Mouse (Mus musculus) lung, adult 18-20 months (tissue): ENCODE measurements around the gene Ankrd33b.

Experiments used
- DNase-seq, 2 experiments: peaks; one replicate each; pipeline ENCODE4 v3.0.0; 2022; ENCODE audit warnings: mixed read lengths in 2 of 2

The Ankrd33b gene

DNA sequence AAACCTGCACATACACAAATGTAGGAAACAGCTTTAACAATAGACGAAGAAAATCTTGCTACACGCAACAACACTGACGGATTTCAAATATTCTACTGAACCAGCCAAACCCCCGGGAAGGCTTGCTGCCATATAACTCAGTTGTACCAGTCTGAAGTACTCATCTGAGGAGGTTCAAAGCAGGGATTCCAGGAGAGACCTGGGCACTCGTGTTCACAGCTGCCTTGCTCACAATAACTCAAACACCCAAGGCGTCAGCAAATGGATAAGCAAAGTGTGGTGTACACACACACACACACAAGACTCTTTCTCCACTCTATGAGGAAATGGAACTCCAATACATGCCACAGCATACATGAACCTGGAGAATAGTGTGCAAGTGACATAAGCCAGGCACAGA is 29.5 kb downstream of the Ankrd33b start:
- DNase-seq: no peak

DNA sequence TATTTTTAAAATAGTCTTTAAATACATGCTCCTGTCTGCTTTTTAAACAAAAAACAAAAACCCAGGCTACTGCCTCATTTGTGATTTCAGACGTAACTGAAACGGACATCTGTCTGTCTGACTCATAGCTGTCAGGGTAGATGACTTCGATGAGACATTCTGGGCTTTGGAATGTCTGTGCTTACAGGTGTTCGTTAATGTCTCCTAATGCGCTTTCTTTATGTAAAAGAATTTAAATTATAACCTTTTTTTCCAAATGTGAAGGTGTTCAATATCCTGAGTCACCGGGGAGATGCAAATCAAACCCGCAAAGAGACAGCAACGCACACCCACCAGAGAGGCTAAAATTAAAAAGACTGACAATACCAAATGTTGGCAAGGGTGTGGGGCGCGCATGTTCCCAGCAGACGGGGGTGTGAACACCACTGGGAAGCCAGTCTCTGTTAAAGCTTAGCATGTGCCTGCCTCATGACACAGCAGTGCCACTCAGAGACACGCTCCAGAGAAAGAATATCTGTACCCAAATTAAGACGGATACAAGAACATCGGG is 30.3 kb downstream of the Ankrd33b start:
- DNase-seq: no peak

DNA sequence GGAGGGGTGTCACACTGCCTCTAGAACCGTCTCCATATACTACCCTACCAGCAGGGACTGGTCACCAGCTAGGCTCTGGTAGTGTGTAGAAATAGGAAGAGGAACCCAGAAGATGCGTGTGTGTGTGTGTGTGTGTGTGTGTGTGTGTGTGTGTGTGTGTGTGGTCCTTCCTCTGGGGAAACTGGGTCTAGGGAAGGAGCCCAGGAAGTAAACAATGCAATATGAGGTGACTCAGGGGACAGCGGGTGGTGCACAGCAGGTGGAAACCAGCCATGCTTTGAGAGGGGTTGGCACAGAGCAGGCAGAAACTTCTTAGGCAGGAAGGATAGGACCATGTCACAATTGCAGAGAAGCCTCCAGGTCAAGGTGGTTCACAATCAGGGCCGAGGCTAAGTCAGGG is 30.8 kb downstream of the Ankrd33b start:
- DNase-seq: peak; percentile 65 to 70

DNA sequence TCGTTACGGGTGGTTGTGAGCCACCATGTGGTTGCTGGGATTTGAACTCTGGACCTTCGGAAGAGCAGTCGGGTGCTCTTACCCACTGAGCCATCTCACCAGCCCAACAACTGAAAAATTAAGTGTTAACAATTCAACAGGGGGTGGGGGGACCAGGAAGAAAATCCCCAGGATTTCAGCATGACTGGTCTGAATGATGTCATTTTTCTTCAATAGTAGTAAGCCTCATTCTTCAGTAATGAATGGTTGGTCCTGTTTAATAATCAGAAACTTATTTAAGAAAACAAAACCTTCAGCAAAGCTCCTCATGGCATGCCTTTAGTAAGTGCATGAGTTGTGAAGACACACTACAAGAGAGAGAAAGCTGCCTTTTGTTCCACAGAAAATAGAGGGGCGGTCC is 32.7 kb downstream of the Ankrd33b start:
- no peak for DNase-seq

DNA sequence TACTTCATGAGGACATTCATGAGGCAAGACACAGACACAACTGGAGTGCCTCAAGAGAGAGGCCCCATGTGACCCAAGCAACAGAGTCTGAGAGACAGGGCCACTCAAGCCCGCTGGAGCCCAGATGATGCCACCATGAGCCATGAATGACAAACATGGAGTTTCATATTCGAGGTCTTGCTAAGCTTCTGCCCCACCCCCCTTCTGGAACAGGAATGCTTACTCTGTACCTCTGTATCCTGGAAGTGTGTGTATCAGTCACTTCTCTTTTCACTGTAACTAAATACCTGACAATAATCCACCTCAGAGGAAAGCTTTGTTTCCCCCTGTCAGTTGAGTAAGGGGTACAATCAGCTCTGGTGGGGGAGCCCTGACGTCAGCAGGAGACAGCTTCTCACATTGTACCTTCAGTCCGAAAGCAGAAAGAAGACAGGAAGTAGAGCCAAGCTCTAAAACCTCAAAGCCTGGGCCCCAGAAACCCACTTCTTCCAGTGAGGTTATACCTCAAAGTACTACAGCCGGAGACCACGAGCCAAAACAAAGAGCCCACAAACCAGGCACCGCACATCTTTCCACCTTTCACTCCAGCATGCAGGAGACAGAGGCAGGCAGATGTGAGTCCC is 34.9 kb downstream of the Ankrd33b start:
- no peak for DNase-seq

DNA sequence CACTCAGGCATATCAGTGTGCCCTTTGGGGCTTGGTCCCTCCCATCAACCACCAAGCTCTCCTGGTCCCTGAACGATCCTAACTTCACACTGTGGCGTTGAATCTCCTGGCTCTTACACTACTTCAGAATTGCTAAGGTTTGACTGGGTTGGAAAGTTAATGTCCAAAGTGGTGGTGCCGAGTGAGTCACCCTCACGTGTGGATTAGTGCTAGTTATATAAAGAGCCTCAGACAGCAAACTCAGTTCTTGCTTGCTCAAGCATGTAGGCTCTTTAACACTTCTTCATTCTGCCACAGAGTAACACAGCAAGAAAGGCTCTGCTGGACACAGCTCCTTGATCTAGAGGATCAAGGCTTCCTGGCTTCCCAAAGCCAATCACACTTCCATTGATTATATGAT is 35.8 kb downstream of the Ankrd33b start:
- no peak for DNase-seq

DNA sequence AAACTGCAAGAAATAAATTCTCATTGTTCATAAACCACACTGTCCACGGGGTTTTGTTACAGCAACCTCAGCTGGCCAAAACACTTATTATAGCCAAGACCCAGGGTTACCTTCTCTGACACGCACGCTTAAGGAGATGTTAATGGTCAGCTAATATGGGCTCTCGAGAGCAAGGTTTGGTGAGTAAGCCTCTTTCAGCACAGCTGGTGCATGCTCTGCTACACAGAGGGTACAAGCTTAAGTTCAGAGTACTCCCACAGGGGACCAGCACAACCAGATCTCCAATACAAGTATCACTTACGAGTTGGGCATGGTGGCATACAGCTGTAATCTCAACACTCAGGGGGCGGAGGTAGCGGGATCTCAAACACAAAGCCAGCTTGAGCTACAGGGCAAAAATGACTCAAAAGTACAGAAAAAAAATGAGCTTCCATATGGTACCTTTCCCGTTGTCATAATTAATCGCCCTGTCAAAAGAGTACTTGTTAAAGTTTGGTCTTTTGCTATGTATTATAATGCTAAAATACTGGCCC is 39.4 kb downstream of the Ankrd33b start:
- no peak for DNase-seq

DNA sequence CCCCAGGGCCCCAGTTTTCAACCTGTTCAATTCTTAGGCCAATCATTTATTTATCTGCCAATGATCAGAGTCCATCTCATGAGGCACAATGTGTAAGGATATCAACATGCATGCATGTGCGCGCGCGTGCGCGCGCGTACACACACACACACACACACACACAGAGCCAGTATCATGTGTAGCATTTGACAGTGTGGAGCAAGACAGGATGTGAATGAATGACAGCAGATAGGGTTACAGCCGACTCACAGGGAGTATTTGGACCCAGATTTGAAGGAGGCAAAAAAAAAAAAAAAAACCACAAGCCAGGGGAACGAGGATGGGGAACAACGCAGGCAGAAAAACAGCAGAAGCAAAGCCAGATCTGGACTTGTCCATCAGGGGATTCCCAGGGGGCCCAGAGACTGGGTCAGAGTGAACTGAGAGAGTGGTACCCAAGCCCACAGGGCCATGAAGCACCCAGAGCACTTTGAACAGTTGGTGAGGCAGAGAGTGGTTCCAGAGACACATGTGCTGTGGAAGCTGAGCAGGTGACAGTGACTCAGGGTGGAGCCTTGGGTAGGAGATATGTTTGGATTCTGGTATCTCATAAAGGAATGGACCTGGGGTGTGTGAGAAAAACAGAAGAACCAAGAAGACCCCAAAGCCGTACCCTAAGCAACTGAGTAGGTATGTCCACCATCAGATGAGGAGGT is 41.7 kb downstream of the Ankrd33b start:
- DNase-seq: no peak

DNA sequence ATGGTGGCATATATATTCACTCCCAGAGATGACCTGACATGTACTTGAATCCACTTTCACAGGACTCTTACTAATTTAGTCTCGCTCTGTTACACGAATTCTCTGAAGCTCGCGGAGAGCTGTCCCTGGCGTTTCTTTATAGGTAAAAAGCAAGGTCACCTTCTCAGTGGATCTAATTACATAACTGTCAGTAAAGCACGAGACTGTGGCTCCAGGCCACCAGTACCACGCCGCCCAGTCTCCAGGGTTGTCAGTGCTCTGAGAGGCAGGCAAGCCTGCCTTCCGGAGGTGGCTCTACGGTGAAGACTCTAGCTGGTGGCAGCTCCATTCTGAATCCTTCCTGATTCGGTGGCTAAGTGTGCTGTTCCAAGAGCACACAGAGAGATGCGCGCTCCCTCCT is 43.0 kb downstream of the Ankrd33b start:
- no peak for DNase-seq

DNA sequence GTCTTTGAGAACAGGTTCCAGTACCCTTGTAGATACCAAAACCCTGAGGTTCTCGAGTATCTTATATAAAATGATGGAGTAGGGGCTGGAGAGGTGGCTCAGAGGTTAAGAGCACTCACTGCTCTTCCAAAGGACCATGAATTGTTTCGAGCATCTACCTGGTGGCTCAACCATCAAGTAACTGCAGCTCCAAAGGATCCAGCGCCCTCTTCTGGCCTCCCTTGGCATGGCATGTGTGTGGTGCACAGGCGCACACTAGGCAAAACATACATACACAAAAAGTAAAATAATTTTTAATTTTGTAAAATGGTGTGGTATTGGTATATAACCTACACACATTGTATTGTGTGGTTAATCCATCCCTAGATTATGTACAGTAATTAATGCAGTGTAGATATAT is 43.8 kb downstream of the Ankrd33b start:
- DNase-seq: no peak

DNA sequence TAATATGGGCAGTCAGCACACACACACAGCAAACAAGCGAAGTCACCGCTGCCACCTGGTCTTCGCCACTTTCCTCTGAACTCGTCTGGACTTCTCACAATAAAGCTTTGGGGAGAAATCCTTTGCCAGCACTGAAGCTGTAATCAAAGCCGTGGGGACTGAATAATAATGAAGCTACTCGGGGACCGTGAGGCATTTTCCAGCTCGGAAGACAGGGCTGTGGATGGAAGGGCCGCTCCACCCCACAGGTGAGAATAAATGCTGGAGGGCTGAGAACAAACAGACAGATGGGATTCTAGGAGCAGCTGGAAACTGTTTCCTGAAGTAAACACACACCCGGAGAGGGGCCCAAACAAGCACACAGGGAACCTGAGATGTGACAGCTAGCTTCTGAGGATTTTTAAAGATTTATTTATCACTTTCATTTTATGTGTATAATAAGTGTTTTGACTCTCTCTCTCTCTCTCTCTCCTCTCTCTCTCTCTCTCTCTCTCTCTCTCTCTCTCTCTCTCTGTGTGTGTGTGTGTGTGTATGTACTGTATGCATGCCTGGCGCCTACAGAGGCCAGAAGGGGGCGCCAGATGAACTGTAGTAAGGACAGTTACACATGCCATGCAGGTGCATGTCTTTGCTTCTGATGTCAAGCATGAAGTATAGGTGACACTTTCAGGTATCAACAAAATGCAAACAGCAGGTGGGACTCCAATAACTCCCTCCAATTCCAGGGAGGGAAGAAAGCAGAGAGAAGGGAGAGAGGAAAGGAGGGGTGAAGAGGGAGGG is 46.7 kb downstream of the Ankrd33b start:
- DNase-seq: no peak

DNA sequence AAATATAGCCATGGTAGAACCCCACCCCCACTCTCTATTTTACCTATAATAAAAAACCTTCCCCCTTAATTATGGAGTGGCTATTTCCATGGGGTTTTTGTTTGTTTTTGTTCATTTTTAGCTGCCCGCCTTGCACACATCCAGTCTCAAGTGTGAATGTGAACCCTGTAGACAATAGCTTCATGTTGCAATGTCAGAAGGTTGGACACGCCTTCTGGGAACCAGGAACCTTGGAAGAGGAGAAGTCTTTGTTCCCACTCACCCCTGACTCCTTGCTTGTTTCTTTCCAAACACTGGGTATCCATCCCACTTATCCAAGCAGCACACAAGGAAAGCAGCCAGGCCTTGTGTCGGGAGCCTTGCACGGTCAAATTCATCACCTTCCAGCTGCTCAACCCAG is 48.5 kb downstream of the Ankrd33b start:
- peak; percentile 26 to 59 for DNase-seq

DNA sequence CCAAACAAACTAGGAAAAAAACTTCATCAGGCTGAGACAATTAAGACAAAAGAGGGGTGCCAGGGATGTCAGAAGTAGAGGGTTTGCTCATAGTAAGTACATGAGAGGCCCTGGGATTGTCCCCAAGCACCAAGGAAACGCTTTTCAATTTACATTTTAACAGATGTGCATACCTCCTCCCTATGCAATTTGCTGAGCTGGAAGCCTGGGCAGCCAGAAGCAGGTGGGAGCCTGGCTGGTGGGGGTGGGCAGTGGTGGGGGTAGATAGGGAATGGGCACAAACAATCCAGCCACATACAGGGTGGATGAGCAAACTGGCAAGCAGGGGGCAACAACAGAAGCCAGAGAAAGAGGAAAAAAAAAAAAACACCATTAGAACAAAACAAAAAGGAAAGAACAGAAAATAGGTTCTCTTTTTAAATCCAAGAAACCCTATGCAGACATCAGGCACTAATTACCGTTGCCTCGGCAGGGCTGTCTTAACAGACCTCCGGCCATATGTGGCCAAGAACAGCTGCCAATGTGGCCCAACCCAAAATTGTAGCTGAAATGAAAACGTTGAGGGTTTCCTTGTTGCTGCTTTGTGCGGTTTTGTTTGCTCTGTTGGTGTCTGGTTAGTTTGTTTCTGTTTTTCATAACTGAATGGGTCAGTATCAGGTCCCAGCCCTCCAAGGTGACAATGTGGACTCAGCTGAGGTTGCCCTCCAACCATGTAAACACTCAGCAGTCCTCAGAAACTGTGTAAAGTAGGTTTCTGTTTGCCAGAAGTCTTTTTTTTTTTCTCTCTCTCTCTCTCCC is 49.2 kb downstream of the Ankrd33b start:
- DNase-seq: peak; percentile 21 to 57

DNA sequence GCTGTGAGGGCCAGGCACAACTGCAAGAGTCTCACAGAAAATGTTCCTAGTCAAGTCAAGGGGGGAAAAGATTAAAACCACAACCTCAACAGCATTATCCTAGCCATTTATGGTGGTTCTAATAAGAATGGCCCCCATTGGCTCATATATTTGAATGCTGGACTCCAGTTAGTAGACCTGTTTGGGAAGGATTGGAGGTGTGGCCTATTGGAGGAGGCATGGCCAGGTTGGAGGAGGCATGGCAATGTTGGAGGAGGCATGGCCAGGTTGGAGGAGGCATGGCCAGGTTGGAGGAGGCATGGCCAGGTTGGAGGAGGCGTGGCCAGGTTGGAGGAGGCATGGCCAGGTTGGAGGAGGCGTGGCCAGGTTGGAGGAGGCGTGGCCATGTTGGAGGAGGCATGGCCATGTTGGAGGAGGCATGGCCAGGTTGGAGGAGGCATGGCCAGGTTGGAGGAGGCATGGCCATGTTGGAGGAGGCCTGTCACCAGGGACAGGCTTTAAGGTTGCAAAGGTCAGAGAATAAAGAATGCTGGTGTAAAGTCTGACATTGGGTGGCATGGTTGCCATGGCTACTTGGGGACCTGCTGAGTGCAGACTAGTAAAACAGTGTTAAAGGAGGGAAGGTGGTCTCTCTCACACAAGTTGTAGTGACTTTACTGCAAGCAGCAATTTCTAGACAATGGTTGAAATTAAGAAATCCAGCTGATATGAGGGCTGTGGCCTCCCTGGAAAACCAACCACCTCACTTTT is 50.3 kb downstream of the Ankrd33b start:
- no peak for DNase-seq

DNA sequence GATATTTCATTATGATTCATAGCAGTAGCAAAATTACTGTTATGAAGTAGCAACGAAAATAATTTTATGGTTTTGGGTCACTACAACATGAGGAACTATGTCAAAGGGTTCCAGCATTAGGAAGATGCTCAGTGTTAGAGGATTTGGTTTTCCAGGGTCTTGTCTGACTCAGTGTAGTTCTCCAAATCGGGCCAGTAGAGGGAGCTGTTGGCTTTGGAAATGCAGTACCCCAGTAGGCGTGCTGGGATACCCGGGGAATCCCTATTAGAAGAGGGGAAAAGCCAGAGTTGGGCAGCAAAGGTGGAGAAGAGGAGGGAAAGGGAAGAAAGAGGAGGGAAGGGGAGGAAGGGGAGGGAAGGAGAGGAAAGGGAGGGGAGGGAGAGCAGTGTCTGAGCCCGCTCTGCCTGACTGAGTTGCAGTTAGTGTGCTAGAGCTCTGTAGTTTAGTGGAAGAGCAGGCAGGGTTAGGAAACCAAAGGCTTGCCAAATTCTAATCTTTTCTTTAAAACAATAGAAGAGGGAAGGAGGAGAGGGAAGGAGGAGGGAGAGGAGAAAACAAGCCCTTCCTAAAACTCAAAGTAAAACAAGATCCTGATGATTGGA is 51.8 kb downstream of the Ankrd33b start:
- peak; percentile 72 to 85 for DNase-seq

DNA sequence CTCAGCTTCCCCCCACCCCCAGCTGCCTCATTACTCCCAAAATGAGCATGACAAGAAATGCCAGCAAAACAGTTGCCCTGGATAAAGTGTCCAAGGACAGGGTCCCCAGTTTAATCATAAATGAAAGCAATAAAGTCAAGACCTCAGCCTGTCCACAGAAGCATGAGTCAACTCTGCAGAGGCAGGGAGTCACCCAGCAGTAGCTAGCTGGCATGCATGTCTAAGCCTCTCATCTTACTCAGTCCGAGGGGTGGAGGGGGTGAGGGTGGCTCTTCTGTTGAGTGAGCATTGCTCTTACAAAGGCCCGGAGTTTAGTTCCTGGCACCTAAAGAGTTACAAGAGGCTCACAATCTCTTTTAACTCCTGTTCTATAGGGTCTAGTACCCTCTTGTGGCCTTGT is 55.5 kb downstream of the Ankrd33b start:
- no peak for DNase-seq

DNA sequence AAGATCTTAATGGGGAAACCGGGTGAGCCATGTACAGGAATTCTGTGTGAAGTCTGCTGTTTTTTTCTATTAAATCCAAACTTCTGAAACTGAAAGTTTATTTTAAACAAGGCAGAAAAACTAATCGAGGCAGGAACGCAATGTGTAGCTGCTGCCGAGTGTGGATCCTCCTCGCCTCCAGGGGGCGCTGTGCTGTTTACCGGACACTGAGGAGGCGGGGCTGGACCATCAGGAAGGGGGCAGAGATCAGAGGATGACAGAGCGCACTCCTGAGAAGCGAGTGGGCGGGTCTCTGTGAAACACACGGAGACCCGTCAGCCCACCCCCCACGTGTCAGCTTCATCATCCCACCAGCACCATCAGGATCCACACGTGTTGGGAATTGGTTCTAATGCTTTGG is 58.0 kb downstream of the Ankrd33b start:
- DNase-seq: no peak

DNA sequence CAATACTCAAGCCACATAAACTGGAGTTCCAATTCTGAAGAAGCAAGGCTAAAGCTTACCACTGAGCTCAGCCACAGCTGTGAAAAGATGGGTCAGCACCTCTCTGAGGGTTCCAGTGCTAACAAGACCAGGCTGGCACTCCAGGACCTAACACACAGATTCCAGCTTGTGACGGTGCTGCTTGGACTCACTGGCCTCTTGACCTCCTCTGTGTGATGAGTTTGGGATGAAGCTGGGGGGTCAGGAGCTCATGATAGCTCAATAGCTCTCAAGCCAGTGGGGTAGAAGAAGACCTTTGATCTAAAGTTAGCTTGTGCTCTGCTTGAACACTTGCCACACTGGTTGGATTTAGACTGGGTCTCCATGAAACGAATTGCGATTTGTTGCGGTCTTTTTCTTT is 60.8 kb downstream of the Ankrd33b start:
- DNase-seq: no peak

DNA sequence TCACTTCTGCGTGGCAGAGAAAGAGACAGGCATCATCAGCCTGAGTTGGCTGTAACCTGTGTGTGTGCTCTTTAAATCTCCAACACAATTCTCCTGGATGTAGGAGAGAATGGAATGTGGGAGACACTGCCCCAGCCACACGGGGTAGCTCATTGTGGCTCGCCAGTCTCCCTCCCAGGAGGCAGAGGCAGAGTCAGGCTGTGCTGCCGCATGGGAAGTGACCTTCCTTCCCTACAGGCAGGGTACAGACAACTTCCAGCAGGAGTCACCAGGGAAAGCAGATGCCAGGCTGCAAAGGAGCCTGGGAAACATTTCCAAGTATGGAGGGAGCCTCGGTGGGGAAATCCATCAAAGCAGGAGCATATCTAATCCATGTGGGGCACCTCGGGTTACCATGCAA is 62.3 kb downstream of the Ankrd33b start:
- no peak for DNase-seq

DNA sequence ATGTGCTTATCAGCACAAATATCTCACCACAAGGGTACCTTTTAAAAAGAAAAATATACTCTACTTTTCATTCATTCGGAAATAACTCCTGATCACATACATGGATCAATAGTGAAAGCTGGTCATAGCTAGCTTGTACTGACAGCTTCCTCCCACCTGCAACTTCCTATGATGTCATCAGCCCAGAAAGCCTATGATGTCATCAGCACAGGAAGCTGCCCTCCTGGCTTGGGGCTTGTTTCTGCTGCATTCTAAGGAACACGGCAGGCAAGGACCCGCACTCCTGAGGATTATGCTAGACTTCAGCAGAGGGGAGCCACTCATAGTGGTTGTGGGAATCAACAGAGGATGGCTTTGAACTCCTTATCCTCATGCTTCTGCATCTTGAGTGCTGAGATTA is 63.2 kb downstream of the Ankrd33b start:
- DNase-seq: no peak

DNA sequence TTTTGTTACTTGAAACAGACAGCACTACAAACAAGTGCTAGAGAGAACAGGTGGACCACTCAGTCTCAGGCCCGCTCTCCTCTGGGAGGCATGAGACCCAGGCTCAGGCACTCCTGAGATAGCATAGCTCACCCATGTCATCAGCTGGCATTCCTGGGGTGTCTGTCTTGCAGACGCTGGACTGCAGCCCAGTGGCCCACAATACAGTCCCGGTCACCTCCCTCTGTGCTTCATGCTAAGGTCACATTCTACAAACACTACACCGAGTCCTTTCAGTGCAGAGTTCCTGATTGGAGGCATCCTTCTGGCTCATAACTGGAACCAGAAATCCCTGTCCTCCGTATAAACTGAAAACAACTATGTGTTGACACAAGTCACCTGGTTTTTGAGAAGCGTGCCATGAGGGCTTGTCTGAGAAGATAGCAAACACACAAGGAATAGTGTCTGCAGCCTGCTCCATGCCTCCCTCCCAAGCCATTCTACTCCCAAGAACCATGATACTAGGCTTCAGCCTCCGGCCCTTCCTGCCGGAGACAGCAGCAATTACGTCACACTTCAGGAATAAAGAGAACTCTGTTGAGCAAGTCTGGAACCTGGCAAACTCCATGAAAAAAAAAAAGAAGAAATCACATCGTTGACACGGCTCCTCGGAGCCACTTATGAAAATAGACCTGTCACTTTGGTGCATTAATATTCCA is 65.1 kb downstream of the Ankrd33b start:
- DNase-seq: peak; percentile 33 to 64
